Mouse (Mus musculus): ENCODE data around the gene Sphk1. TPM values are rescaled to one million over a fixed set of nuclear protein-coding genes. Genes with fewer than 3 reads are reported as not detected.
A peak's percentile ranks its signal among the peaks of the same experiment; 100 is the strongest.

Sphk1 gene
- polyA plus RNA-seq, 1 experiment from 2014 or later = 3.6 TPM

- H3K4me3 ChIP-seq (ENCODE audit: low read length) = no peak overlapping the region
- no peaks in the 10 kb centered on the region for H3K9me3 ChIP-seq (replicated peaks; ENCODE audit: control insufficient read depth, low read length)
- no peak for ATAC-seq (replicated peaks; ENCODE audit: extremely low read depth, insufficient read depth, low FRiP score)
- H3K27ac ChIP-seq (ENCODE audit: low read length) = no peak overlapping the region
- WGBS = 89% methylated on average over 4 of the region's 4 CpGs
- no peaks in the 10 kb centered on the region for H3K4me1 ChIP-seq (ENCODE audit: control insufficient read depth, insufficient read depth, low read length)
- H3K9ac ChIP-seq (ENCODE audit: low read length) = no peak overlapping the region
- H3K36me3 ChIP-seq (ENCODE audit: control insufficient read depth, insufficient read depth) = peaks cover 52% of the 10 kb centered on the region
- H3K27me3 ChIP-seq (ENCODE audit: control insufficient read depth, insufficient read depth, low read length) = no peaks in the 10 kb centered on the region
- no peak overlapping the region for H3K4me2 ChIP-seq (ENCODE audit: low read depth, low read length)
Observed at GRCm38 (mm10) chr11:116543110-116543509, 12.4 kb downstream of the Sphk1 start.

DNA sequence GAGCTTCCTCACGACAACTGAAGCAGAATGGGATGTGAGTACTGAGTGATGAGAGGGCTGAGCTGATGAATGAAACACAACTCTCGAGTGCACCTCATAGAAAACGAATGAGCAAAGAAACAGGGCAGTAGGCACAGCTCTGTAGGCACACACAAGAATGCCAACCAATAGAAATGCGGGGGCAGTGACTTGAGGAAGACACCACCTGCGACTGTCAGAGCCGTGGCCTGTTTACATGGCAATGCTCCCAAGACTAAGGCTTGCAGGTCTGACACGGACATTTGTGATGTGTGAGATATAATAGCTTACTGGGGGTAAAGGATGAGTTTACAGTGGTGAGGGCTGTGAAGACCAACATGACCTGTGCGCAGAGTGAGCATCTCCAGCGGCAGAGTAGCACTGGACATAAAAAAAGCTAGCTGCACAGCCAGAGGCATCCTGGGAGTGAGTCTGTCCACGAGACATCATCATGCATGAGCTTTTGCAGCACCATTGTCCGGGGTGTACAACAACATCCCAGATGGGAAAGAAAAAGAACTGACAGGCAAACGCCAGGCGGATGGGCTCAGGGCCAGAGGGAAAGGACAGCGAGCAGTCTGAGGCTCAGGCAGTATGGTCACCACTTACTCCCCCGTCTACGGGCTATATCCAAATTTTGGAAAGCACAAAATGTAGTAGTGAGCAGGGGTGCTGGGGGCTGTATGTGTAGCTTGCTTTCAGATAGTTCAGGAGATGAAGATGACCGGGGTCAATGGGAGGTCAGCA is 16.8 kb downstream of the Sphk1 start:
- Histone ChIP-seq H3K9me3 (replicated peaks; ENCODE audit: control insufficient read depth, low read length) (no peaks in the 10 kb centered on the region), H3K4me2 (ENCODE audit: low read depth, low read length) (no peak overlapping the region), H3K4me1 (ENCODE audit: control insufficient read depth, insufficient read depth, low read length) (peaks cover 28% of the 10 kb centered on the region), H3K36me3 (ENCODE audit: control insufficient read depth, insufficient read depth) (peaks cover 35% of the 10 kb centered on the region), H3K27me3 (ENCODE audit: control insufficient read depth, insufficient read depth, low read length) (no peaks in the 10 kb centered on the region), H3K9ac (ENCODE audit: low read length) (no peak overlapping the region), H3K4me3 (ENCODE audit: low read length) (no peak overlapping the region), H3K27ac (ENCODE audit: low read length) (no peak overlapping the region)
- no peak for ATAC-seq (replicated peaks; ENCODE audit: extremely low read depth, insufficient read depth, low FRiP score)
- 80% methylated on average over 17 of the region's 17 CpGs for WGBS

DNA sequence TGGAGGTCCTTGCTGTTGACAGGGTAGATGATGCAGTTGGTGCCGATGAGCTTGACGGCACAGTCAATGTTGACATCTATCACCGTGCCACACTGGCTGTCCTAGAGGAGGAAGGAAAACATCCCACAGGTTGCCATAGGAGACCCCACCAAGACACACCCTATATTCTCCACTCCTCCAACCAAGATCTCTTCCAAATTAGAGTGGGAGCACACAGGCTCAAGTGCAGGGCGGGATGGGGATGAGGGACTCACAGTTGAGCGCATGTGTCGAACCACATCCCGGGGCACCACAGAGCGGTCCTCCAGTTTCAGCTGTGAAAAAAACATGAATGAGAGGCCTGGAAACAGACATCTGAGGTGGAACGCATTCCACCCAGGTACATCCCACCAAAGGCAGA is 18.1 kb downstream of the Sphk1 start:
- H3K4me1 ChIP-seq (ENCODE audit: control insufficient read depth, insufficient read depth, low read length) = peaks cover 30% of the 10 kb centered on the region
- H3K27ac ChIP-seq (ENCODE audit: low read length) = no peak overlapping the region
- no peaks in the 10 kb centered on the region for H3K27me3 ChIP-seq (ENCODE audit: control insufficient read depth, insufficient read depth, low read length)
- no peak overlapping the region for H3K9ac ChIP-seq (ENCODE audit: low read length)
- no peak overlapping the region for H3K4me2 ChIP-seq (ENCODE audit: low read depth, low read length)
- no peaks in the 10 kb centered on the region for H3K9me3 ChIP-seq (replicated peaks; ENCODE audit: control insufficient read depth, low read length)
- 88% methylated on average over 9 of the region's 9 CpGs for WGBS
- H3K4me3 ChIP-seq (ENCODE audit: low read length) = no peak overlapping the region
- H3K36me3 ChIP-seq (ENCODE audit: control insufficient read depth, insufficient read depth) = peaks cover 27% of the 10 kb centered on the region
- ATAC-seq (replicated peaks; ENCODE audit: extremely low read depth, insufficient read depth, low FRiP score) = no peak

DNA sequence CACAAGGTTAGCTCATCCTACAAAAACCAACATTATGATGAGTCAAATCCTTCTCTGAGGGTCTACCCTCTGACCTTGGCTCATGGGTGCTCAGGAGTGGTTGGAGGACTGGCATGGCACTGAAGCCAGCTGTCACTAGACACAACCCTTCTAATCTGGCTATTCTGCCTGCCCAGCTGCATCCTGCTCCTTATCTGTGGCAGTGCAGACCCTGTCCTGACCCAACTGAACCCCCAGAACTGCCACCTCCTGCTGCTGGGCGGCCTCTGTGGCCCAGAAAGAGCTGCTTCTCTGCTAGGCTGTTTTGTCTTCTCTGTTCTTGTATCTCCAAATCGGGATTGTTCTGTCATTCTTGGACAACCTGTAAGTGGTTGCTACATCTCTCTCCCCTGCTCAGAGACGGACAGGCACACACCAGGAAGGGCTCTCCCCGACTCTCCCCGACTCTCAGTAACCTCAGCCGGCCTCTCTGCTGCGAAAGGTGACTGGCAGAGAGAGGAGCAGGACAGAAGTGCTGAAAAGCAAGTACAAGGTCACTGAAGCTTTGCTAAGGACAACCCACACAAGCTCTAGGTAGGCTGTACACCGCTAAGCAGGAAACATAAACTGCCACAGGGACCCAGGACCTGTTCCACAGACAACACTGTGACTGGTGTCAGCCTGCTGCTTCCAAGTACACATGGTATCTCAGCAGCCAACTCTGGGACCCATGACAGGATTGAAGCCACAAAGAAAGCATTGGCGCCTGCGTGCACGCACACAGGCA is 18.7 kb downstream of the Sphk1 start:
- H3K4me3 ChIP-seq (ENCODE audit: low read length) = no peak overlapping the region
- peak; percentile 34; the same call in 1 of the 2 replicates for ATAC-seq (replicated peaks; ENCODE audit: extremely low read depth, insufficient read depth, low FRiP score)
- WGBS = 48% methylated on average over 11 of the region's 11 CpGs
- H3K36me3 ChIP-seq (ENCODE audit: control insufficient read depth, insufficient read depth) = peaks cover 20% of the 10 kb centered on the region
- H3K9ac ChIP-seq (ENCODE audit: low read length) = peak overlapping the region; percentile 49
- peak overlapping the region; percentile 64 for H3K27ac ChIP-seq (ENCODE audit: low read length)
- H3K4me2 ChIP-seq (ENCODE audit: low read depth, low read length) = no peak overlapping the region
- no peaks in the 10 kb centered on the region for H3K27me3 ChIP-seq (ENCODE audit: control insufficient read depth, insufficient read depth, low read length)
- H3K4me1 ChIP-seq (ENCODE audit: control insufficient read depth, insufficient read depth, low read length) = peaks cover 37% of the 10 kb centered on the region
- H3K9me3 ChIP-seq (replicated peaks; ENCODE audit: control insufficient read depth, low read length) = no peaks in the 10 kb centered on the region

- no peaks in the 10 kb centered on the region for H3K27me3 ChIP-seq (ENCODE audit: control insufficient read depth, insufficient read depth, low read length)
- H3K9ac ChIP-seq (ENCODE audit: low read length) = 0 out of 2 replicates have a peak overlapping the region, but pooled peaks have one; percentile 0
- 33% methylated on average over 7 of the region's 7 CpGs for WGBS
- H3K4me1 ChIP-seq (ENCODE audit: control insufficient read depth, insufficient read depth, low read length) = peaks cover 46% of the 10 kb centered on the region
- no peak overlapping the region for H3K4me2 ChIP-seq (ENCODE audit: low read depth, low read length)
- no peaks in the 10 kb centered on the region for H3K9me3 ChIP-seq (replicated peaks; ENCODE audit: control insufficient read depth, low read length)
- 0 out of 2 replicates have a peak, but pooled peaks have one; percentile 34 for ATAC-seq (replicated peaks; ENCODE audit: extremely low read depth, insufficient read depth, low FRiP score)
- H3K36me3 ChIP-seq (ENCODE audit: control insufficient read depth, insufficient read depth) = peaks cover 9% of the 10 kb centered on the region; the same call in 1 of the 2 replicates
- peak overlapping the region; percentile 64 for H3K27ac ChIP-seq (ENCODE audit: low read length)
- no peak overlapping the region for H3K4me3 ChIP-seq (ENCODE audit: low read length)
Observed at GRCm38 (mm10) chr11:116550748-116551147, 20.0 kb downstream of the Sphk1 start.

- Histone ChIP-seq H3K27ac (ENCODE audit: low read length) (no peak overlapping the region), H3K4me3 (ENCODE audit: low read length) (no peak overlapping the region), H3K27me3 (ENCODE audit: control insufficient read depth, insufficient read depth, low read length) (no peaks in the 10 kb centered on the region), H3K9me3 (replicated peaks; ENCODE audit: control insufficient read depth, low read length) (no peaks in the 10 kb centered on the region), H3K9ac (ENCODE audit: low read length) (no peak overlapping the region), H3K4me1 (ENCODE audit: control insufficient read depth, insufficient read depth, low read length) (peaks cover 52% of the 10 kb centered on the region), H3K4me2 (ENCODE audit: low read depth, low read length) (no peak overlapping the region), H3K36me3 (ENCODE audit: control insufficient read depth, insufficient read depth) (0 out of 2 replicates have a peak, but pooled peaks cover 3% of the 10 kb centered on the region)
- no peak for ATAC-seq (replicated peaks; ENCODE audit: extremely low read depth, insufficient read depth, low FRiP score)
- 86% methylated on average over 1 of the region's 1 CpGs for WGBS
Observed at GRCm38 (mm10) chr11:116552194-116552593, 21.5 kb downstream of the Sphk1 start.

DNA sequence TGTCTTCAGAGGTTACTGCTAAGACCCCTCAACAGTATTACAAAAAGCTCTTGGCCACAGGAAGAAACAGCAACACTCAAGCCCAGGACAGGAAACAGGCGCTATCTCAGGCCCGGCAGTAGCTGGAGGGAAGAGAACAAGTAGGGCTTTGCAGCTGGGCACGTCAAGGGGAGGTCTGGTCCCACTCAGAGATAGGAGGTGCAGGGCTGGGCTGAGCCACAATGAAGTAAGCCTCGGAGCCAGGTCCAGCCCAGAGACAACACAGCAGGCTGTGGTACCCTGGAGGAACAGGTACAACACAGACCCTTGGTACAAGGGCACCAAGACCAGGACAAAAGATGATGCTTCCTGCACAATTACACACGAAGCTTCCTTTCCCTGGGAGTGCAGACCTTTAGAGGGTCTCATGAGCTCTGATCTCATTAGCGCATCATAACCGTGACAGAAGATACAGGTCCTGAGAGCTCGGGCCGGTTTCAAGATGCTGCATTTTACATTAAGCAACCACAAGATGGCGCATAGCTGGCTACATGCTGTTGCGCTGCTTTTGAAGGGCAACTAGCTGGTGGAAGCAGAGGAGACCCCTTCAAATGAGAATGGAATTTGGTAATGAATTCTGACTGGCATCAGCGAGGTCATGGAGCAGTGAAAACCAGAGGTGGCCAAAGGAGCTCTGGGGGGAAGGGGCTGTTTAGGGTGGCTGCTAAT is 23.6 kb downstream of the Sphk1 start:
- Histone ChIP-seq H3K36me3 (ENCODE audit: control insufficient read depth, insufficient read depth) (no peaks in the 10 kb centered on the region), H3K9ac (ENCODE audit: low read length) (no peak overlapping the region), H3K4me3 (ENCODE audit: low read length) (no peak overlapping the region), H3K27ac (ENCODE audit: low read length) (peak overlapping the region; percentile 61), H3K4me2 (ENCODE audit: low read depth, low read length) (no peak overlapping the region), H3K27me3 (ENCODE audit: control insufficient read depth, insufficient read depth, low read length) (no peaks in the 10 kb centered on the region), H3K4me1 (ENCODE audit: control insufficient read depth, insufficient read depth, low read length) (peaks cover 47% of the 10 kb centered on the region), H3K9me3 (replicated peaks; ENCODE audit: control insufficient read depth, low read length) (no peaks in the 10 kb centered on the region)
- WGBS = 15% methylated on average over 12 of the region's 12 CpGs
- peak; percentile 64; the same call in 1 of the 2 replicates for ATAC-seq (replicated peaks; ENCODE audit: extremely low read depth, insufficient read depth, low FRiP score)

GRCm38 (mm10) chr11:116555572-116555971 is 24.8 kb downstream of the Sphk1 start:
- 47% methylated on average over 1 of the region's 1 CpGs for WGBS
- no peak overlapping the region for H3K9ac ChIP-seq (ENCODE audit: low read length)

More at GRCm38 (mm10) chr11:116555572-116555971, 24.8 kb downstream of the Sphk1 start:
- H3K9me3 ChIP-seq (replicated peaks; ENCODE audit: control insufficient read depth, low read length) = no peaks in the 10 kb centered on the region
- H3K27me3 ChIP-seq (ENCODE audit: control insufficient read depth, insufficient read depth, low read length) = no peaks in the 10 kb centered on the region
- no peak for ATAC-seq (replicated peaks; ENCODE audit: extremely low read depth, insufficient read depth, low FRiP score)
- H3K27ac ChIP-seq (ENCODE audit: low read length) = no peak overlapping the region
- no peak overlapping the region for H3K4me2 ChIP-seq (ENCODE audit: low read depth, low read length)
- no peak overlapping the region for H3K4me3 ChIP-seq (ENCODE audit: low read length)
- peaks cover 34% of the 10 kb centered on the region for H3K4me1 ChIP-seq (ENCODE audit: control insufficient read depth, insufficient read depth, low read length)
- H3K36me3 ChIP-seq (ENCODE audit: control insufficient read depth, insufficient read depth) = no peaks in the 10 kb centered on the region
